Mouse (Mus musculus): ENCODE data around the gene Lck.
A peak's percentile ranks its signal among the peaks of the same experiment; 100 is the strongest.

Lck gene

DNA sequence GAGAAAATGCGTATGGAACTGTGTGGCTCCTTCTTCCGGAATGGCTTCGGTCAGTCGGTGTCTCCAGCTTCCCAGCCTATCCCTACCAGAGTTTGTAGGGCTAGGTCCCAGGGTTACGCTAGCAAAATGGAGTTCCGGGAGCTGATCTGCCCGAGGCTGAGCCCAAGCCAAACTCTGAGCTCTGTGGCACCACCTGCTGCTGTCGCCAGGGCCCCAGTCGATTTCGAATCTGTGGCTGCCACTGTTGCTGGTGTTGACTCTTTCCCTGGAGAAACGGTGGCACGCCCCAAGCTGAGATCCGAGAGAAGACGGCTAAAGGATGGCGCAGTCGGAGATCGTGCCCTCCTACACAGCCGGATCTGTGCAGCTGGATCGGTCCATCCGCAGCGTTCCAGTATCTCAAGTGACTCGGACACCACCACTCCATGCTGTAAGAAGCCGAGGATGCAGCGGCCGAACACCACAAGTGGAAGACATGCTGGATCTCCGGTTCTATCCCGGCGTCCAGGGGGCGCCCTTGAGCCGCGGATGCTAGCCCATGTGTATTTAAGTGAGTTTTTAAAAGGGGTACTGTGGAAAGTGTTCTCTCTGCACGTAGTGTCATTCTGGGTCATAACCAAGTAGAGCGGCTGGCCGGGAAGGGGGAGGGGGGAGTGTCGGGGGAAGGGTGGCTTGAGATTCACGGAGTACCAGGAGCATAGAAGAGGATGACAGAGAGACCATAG is 11.6 kb upstream of the Lck start:
- DNase-seq (ENCODE audit: low read depth): peak; percentile 94

DNA sequence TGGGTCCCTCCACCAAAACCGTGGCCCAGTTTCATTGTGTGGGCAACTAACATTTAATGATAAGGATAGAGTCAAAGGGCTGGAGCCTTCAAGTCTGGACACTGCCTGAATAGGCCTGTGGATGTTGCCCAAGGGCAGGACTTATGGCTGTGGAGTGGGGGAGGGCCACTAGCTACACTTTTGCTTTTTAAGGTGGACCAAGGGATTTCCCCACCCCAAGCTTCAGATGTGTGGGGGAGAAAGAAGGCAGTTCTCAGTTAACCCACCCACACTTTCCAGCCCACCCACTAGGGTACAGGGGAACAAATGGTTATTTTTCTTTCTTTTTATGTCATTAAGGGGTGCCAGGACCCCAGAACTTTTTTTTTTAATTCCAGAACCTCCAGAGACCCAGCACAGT is 10.9 kb upstream of the Lck start:
- DNase-seq (ENCODE audit: low read depth): peak; percentile 37

DNA sequence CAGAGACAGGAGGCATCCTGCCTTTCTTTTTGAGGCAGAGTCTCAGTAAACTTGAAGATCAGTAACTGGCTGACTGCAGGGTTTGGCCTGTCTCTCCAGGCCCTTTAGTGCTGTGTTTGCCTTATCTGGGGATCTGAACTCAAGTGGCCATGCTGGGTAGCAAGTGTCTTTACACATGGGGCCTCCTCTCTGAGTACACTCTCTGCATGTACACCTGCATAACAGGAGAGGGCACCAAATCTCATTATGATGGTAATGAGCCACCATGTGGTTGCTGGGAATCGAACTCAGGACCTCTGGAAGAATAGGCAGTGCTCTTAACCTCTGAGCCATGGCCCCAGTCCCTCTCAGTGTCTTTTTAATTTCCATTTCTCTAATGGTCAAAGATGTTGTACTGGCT is 8.8 kb upstream of the Lck start:
- DNase-seq (ENCODE audit: low read depth): no peak

DNA sequence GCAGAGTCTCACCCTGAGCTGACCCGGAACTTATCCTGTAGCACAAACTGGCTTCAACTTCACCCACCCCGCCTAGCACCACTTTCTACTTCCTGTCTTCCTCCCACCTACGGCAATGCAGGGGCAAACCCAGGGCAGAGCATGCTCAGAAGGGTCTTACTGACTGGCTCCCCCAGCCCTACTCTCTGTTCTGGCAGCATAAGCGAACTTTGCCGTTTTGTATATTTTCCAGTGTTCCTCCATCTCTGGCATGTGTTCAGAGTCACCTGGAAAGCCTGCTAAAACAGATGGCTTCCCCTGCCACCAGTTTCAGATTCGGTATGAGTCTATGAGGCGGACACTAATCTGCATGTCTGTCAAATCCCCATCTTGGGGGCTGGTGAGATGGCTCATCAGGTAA is 6.9 kb upstream of the Lck start:
- peak; percentile 56 for DNase-seq (ENCODE audit: low read depth)

DNA sequence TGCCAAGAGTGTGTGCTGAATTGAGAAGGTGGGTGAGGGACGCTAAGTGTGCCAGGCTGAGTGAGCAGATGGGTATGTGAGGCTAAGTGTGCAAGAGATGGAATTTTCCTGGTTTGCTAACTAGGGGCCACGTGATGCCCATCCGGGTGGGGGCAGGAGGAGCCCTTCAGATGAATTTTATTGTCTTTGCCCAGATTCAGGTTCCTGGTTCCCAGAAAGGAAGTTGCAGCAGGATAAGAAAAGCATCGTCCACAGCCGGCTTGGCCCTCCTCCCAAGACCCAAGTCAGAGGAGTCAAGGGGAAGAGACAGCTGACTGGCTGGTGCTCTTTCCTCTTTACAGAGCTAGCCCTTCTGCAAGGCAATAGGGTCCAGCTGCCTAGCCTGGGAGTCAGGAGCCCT is 5.0 kb upstream of the Lck start, which contains the start of gene Fam167b:
Gene Fam167b, minus strand, starts transcription at position 84 of the 400 bp plus-strand sequence.
- DNase-seq (ENCODE audit: low read depth): no peak

DNA sequence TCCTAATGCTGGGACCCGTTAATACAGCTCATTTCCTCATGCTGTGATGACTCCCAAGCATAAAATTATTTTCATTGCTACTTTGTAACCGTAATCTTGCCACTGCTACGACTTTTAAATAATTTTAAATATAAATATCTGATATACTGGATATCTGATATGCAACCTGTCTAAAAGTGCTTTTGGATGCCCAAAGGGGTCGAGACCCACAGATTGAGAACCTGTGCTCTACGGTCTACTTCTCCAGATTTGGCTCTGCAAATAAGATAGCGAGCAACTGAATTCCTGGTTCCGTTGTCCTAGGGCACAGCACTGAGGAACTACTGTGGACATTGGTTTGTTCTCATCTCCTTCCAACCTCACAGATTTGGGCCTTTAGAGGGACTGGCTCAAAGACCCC is 4.2 kb upstream of the Lck start:
- no peak for DNase-seq (ENCODE audit: low read depth)

DNA sequence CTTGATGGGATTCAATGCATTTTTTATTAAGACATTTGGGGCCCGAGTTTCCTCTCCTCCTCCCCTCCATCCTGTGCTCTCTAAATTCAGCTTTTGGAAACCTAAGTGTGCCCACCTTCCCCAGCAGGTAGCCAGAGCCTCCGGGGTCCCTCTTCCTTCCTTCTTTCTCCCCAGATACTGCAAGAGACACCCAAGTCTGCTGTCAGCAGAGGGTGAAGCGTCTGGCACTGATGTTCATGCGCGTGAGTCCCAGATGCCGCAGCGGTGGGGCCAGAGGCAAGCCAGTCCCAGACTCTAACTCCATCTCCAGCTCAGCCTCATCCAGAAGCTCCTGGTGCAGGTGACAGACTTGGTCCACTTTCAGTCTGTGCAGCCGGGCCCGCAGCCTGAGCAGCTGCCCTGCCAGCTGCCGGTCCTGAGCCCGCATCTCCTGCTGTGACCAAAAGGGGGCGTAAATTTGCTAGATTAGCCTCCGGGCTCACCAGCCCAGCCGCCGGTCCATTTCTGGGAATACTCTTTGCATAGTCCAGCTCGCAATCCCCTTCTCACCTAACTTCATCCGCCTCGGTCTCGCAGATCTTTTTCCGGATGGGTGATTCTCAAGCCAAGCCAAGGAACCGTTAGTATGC is 3.5 kb upstream of the Lck start:
- peak; percentile 79 for DNase-seq (ENCODE audit: low read depth)

DNA sequence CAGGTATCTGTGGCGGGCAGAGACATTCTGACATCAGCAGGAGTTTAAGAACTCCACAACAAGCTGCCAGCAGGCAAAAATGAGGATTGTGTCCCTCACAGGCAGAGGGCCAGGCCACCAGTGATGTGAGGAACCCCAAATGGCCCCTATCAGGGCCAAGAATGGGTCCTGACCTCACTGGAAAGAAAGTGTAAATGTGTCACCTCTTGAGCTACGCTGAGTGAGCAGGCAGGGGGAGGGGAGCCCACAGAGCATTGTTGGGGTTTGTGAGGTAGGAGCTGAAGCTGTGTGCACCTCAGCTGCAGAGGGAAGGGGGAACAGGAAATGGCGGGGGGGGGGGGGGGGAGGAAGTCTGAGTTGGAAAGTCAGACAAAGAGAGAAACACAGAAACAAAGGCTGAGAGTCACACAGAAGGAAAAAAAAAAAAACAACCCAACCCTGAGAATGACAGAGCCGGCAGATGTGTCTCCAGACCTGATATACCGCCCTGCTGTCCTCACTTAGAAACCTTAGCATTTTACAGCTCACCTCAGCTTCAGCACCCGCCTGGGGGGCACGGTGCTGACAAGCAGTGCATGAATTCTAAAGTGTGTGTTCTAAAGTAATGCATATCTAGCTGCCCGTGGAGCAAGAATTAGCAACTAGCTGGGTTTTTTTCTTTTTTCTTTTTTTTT is 1.9 kb upstream of the Lck start:
- peak; percentile 96 for DNase-seq (ENCODE audit: low read depth)

DNA sequence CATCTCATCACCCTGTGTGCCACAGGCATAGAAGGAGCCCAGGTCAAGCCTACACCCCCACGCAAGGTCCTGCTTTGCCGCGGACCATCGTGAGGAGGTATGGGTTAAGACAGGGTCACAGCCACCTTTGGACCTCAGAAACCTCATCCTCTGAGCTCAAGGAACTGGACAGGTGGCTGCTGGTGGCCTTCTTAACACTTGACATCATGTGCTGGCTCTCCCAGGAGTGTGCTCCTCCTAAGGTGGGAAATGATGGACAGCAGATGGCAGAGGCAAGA is 409 bp downstream of the Lck start:
- peak; percentile 54 for DNase-seq (ENCODE audit: low read depth)

DNA sequence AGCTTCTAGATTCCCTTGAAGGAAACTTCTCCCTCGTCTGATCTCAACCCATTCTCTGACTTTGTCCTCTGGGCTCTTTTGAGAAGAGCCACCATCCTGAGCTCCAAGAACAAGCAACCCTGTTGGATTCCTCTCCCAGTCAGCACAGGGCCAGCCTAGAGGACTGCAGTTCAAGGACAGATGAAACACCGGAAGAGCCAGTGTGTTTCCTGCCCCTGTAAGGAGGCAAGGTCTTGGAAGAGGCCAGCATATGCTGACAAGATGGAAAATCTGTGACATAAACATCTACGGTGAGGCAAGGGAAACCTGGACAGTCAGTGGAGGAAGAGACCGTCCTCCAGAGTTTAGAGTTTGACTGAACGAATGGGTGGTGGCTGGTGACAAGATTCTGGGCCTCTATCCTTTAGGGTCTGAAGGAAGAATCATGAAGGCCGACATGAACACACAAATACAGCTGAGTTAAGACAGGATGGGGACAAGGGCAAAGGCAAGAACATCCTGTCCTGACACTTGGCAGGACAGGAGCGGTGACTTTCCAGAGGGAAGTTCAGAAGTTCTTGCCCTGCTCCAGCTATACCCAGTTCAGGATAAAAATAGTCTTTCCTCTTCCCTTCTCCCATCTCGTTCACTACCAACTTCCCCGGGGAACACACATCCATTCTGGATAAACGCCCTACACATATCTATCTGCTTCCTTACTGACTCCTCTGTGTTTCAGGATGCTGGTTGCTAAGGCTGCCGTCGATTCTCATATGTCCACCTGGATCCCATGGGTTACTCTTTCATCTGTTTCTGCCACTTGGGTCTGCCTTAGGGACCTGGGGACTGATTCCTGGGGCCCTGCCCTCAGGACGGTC is 977 bp downstream of the Lck start:
- peak; percentile 76 for DNase-seq (ENCODE audit: low read depth)

DNA sequence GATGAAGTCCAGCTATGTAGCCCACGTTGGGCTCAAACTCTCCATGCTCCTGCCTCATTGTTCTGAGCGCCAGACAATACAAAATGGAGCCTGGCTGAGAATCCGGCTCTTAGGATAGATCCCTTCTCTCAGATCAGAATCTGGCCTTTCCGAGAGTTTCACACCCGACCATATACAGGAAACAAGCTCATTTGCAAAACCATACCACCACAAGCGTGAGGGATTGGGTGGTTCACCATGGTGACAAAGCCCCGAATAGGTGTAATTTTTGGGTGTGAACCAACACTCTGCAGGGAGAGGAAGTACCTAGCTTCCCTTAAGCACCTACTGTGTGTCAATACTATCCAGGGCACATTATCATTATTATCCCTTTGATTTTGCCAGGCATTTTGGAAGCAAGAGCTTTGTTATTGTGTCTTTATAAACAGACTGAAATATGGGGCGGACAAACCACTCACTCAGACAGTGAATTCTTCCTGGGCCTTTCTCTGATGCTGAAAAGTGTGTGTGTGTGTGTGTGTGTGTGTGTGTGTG is 1.8 kb downstream of the Lck start:
- DNase-seq (ENCODE audit: low read depth): peak; percentile 73

DNA sequence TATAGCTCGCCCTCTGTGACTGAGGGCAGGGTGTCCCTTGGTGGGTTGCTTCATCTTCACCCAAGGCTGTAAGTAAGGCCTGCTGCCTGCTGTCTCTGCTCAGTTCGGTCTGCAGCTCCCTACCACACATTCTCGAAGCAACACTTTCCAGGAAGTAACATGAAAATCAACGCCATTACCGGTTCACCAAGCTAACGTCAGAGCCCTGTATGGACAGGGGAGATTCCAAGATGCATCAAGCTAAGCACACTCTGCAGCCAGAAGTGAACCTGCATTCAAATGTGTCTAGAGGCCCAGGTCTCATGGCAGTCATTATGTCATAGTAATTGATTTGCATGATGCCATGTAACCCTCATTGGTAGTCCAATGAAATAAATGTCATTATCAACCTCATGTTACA is 3.4 kb downstream of the Lck start:
- DNase-seq (ENCODE audit: low read depth): peak; percentile 88

DNA sequence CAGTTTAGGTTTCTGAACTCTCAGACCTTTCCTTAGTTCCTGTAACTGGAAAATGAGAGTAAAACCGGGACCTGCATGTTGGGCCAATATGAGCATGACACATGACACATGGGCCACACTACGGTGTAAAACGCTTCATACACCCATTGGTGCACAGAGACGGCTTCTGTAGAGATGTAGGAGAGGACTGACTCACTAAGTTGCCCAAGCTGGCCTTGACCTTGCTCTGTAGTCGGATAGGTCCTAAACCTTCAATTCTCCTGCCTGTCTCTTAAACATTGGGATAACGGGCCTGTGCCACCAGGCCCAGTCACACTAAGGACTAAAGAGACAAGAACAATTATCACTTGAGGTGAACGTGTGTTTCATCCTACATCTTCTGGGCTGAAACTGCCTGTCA is 5.1 kb downstream of the Lck start:
- DNase-seq (ENCODE audit: low read depth): no peak

DNA sequence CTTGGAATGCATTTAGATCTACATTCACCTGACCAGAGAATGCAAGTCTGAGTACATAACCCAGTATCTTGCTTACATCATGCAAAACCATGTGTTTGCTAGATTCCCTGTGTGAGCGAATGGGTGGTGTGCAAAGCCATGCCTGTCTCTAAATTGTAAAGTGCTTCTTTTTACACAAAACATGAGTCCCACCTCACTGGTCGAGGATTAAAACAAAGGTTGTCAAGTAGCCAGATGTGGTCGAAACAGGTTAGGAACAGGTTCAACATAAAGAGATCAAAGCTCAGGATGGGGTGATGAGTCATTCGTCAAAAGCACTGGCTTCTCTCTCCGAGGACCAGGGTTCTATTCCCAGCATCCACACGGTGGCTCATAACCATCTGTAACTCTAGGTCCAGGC is 8.3 kb downstream of the Lck start:
- DNase-seq (ENCODE audit: low read depth): peak; percentile 77

DNA sequence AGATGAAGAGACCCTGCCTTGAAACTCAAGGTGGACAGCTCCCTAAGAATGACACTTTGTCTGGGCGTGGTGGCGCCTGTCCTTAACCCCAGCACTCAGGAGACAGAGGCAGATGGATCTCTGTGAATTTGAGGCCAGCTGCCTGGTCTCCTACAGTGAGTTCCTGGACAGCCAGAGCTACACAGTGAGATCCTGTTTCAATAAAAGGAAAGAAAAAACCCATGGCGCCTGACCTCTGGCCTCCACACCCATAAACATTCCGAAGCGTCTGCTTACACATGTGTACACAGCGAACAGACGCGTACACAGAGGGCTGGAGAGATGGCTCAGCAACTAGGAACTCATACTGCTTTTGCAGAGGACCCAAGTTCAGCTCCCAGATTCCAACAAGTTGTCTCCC is 9.7 kb downstream of the Lck start:
- DNase-seq (ENCODE audit: low read depth): peak; percentile 19

DNA sequence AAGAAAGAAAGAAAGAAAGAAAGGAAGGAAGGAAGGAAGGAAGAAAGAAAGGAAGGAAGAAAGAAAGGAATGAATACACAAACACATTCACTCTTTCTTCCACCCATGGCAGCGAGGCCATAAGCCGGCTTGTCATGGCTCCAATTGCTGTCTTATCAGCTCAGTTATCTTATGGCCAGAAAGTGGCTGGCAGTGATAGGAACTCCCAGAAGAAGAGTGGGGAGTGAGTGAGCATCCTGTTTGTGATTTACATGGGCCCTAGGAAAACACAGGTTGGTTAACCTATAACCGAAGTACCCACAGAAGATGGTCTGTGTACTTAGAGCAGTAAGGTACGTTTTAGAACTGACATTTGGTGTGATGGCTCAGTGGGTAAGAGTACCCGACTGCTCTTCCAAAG is 12.3 kb downstream of the Lck start:
- no peak for DNase-seq (ENCODE audit: low read depth)

DNA sequence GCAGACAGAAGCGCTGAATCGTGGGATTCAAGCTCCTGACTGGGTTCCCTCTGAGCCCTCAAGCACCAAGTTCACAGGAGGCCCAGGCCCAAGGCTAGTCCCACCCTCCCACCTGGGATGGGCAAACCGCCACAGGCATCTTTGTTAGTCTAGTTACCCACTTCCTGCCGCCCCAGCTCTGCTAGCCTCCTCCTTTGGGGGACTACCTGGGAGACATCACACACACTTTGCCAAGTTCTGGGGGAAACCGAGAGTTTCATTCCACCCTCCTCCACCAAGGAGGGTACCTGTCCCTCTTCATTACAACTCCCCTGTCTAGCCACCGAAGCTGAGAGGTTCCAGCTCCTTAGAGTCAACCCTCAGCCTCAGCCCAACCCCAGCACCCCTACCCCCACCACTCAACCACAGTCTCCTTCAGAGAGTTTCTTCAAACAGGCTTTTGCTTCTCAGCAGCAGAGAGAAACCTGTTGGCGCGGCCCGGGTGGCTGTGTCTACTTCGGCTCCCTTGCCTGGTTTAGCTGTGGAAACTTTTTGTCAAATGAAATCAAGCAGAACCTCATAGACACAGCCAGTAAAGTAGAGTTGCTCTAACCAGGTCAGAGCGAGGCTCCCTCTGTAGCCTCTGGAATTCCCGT is 15.0 kb downstream of the Lck start:
- peak; percentile 91 for DNase-seq (ENCODE audit: low read depth)

DNA sequence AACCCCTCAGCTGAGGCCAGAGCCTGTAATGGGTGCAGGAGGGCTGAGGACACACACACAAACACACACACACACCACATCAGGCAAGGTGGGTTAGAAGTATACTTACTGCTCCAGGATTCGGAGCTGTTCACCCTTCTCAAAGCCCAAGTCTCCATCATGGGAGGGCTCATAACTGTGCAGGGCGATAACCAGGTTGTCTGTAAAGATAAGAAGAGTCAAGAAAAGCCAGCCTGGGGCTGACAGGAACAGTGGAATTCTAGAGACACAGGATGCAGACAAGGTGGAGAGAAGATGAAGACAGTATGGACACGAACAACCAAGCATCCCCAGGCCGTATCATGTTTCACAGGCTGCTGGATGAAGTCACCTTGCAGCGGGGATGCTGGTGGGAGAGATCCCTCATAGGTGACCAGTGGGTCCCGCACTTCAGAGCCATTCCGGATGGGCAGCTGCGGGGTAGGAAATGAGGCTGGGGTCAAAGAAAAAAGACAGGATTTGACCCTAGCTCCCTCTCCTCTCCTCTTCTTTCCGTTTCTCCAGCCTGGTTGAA is 16.1 kb downstream of the Lck start:
- no peak for DNase-seq (ENCODE audit: low read depth)

DNA sequence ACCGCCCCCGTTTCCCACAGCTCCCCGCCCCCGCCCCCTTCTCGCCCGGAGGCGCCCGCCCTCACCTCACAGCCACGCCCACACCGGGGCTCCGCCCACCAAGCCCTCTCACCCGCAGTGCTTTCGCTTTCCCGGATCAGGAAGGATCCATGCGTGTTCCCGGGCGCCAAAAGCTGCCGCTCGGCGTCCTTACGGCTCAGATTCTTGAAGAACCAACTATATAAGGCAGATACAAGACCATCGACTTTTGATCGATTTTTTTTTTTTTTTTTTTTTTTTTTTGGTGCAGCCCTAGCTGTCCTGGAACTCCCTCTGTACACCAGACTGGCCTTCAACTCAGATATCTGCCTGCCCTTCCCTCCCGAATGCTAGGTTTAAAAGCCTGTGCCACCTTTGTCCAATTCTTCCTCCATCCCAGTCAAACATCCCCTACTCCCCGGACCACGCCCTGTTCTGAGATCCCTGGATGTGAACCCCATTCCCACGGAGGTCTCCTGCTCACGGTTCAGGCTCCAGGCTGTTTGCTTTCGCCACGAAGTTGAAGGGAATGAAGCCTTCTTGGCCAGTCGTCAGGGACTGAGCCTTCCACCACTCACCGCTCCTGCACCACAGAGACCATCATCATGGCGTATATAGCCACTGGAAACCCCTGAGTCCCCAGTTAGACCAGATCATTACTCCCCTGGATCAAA is 16.8 kb downstream of the Lck start:
- DNase-seq (ENCODE audit: low read depth): peak; percentile 85

DNA sequence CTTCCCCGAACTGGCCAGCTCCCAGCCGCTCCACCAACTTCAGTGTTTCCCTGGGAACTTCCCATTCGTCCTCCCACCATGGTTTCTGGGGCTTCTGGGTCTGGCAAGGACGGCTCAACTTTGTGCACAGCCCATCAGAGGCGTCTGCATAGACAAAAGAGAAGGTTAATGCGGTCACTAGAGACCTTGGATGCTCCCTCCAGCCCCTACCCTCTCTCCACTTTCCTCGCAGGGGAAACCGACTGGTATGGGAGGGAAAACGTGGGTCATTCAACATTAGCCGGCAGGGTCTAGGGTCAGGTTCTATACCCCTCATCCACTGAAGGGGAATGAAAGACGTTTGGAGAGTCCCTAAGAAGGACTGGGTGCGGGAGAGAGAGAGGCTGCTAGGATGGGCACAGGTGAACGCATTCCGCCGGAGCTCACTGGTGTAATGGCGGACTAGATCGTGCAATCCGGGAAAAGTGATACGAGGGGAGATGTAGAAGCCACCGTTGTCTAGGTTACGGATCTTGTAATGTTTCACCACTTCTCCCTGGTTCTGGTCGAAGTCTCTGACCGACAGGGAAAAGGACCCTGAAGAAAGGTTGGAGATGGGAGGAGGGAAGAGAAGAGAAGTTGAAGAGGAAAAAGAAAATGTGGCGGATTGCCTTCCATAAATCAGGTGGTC is 17.4 kb downstream of the Lck start:
- DNase-seq (ENCODE audit: low read depth): no peak

Measured in naive thymus-derived CD4-positive, alpha-beta T cell, adult 2 months (primary cell).